Mouse (Mus musculus): ENCODE data around the gene Msl1. TPM values are rescaled to one million over a fixed set of nuclear protein-coding genes. Genes with fewer than 3 reads are reported as not detected.

Msl1 gene
- total and polyA plus RNA-seq, 2 experiments from 2014 or later, result 25.8 to 88.3 TPM

- Histone ChIP-seq H3K9me3 (ENCODE audit: low read length) (no peaks in the 10 kb centered on the region), H3K4me2 (ENCODE audit: low read depth, low read length, poor library complexity, severe bottlenecking) (no peak overlapping the region), H3K27ac (ENCODE audit: low read depth, low read length) (no peak overlapping the region), H3K36me3 (ENCODE audit: insufficient read depth, low read length) (peaks cover 56% of the 10 kb centered on the region), H3K4me3 (ENCODE audit: low read depth, low read length) (no peak overlapping the region), H3K4me1 (ENCODE audit: insufficient read depth, low read length) (no peaks in the 10 kb centered on the region), H3K27me3 (ENCODE audit: insufficient read depth, low read length) (no peaks in the 10 kb centered on the region), H3K9ac (replicated peaks; ENCODE audit: low read length, poor library complexity, severe bottlenecking) (no peak overlapping the region)
- no peak for ATAC-seq (ENCODE audit: low FRiP score)
- 80% methylated on average over 2 of the region's 2 CpGs for WGBS
- no peak for TF ChIP-seq CTCF (IDR thresholded peaks at IDR 0.05)
- DNase-seq (ENCODE audit: low spot score), result no peak
These were observed 32.6 kb downstream of the Msl1 start for GRCm38 (mm10) chr11:98827877-98828276.

DNA sequence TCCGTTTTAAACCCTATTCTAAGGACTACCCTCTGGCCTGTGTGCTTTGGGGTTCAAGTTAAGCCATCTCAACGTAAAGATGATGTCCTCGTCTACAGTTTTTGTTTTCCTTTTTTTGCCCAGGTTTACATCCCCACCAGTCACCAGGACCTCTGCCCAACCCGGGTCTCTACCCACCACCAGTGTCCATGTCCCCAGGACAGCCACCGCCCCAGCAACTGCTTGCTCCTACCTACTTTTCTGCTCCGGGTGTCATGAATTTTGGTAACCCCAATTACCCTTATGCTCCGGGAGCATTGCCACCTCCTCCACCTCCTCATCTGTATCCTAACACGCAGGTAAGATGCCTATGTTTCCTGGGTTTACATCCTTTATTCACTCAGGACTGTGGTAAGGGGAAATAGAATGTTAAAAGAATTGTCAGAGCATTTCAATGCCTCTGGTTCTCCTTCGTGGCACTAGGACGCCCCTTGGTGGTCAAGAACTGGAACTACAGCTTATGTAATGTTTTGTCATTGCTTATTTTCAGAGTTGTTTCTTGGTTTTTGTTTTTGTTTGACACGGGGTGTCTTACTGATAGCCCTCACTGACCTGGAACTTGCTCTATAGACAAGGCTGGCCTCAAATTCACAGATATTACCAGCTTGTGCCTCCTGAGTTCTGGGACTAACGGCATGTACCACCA, 33.9 kb downstream of the Msl1 start:
- peaks cover 60% of the 10 kb centered on the region for H3K36me3 ChIP-seq (ENCODE audit: insufficient read depth, low read length)
- no peak overlapping the region for H3K4me3 ChIP-seq (ENCODE audit: low read depth, low read length)
- H3K27ac ChIP-seq (ENCODE audit: low read depth, low read length), result no peak overlapping the region
- 74% methylated on average over 12 of the region's 12 CpGs for WGBS
- TF ChIP-seq CTCF (IDR thresholded peaks at IDR 0.05), result peak; percentile 81
- peak; percentile 55 for DNase-seq (ENCODE audit: low spot score)
- H3K9ac ChIP-seq (replicated peaks; ENCODE audit: low read length, poor library complexity, severe bottlenecking), result no peak overlapping the region
- ATAC-seq (ENCODE audit: low FRiP score), result no peak
- no peaks in the 10 kb centered on the region for H3K4me1 ChIP-seq (ENCODE audit: insufficient read depth, low read length)
- H3K9me3 ChIP-seq (ENCODE audit: low read length), result no peaks in the 10 kb centered on the region
- H3K27me3 ChIP-seq (ENCODE audit: insufficient read depth, low read length), result no peaks in the 10 kb centered on the region
- no peak overlapping the region for H3K4me2 ChIP-seq (ENCODE audit: low read depth, low read length, poor library complexity, severe bottlenecking)

GRCm38 (mm10) chr11:98829875-98830274, 34.6 kb downstream of the Msl1 start:
- ATAC-seq (ENCODE audit: low FRiP score) (no peak), DNase-seq (ENCODE audit: low spot score) (no peak)
- TF ChIP-seq CTCF (IDR thresholded peaks at IDR 0.05), result no peak
- Histone ChIP-seq H3K4me3 (ENCODE audit: low read depth, low read length) (no peak overlapping the region), H3K9ac (replicated peaks; ENCODE audit: low read length, poor library complexity, severe bottlenecking) (no peak overlapping the region), H3K27me3 (ENCODE audit: insufficient read depth, low read length) (no peaks in the 10 kb centered on the region), H3K9me3 (ENCODE audit: low read length) (no peaks in the 10 kb centered on the region), H3K4me2 (ENCODE audit: low read depth, low read length, poor library complexity, severe bottlenecking) (no peak overlapping the region), H3K27ac (ENCODE audit: low read depth, low read length) (no peak overlapping the region), H3K4me1 (ENCODE audit: insufficient read depth, low read length) (no peaks in the 10 kb centered on the region), H3K36me3 (ENCODE audit: insufficient read depth, low read length) (peaks cover 57% of the 10 kb centered on the region)
- 76% methylated on average over 4 of the region's 4 CpGs for WGBS

DNA sequence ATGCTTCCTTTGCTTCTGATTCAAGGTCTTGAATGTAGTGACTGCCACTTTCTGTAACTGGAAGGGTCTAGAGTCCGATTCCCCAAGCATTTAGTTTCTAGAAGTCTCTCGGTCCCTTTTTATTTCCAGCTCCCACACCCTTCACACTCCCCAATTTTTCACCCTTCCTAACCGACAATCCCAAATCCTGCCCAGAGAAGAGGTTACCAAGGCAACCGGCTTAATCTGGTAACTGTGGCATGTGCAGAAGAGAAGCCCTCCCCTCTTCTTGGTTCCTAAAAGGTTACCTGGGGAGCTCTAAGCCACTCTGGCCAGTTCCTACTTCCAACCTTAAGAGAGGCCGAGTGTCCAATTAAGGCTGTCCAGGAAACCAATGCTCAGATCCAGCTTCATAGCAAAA, 40.0 kb downstream of the Msl1 start:
- H3K36me3 ChIP-seq (ENCODE audit: insufficient read depth, low read length), result peaks cover 29% of the 10 kb centered on the region
- no peak overlapping the region for H3K9ac ChIP-seq (replicated peaks; ENCODE audit: low read length, poor library complexity, severe bottlenecking)
- H3K4me2 ChIP-seq (ENCODE audit: low read depth, low read length, poor library complexity, severe bottlenecking), result no peak overlapping the region
- no peaks in the 10 kb centered on the region for H3K27me3 ChIP-seq (ENCODE audit: insufficient read depth, low read length)
- H3K9me3 ChIP-seq (ENCODE audit: low read length), result no peaks in the 10 kb centered on the region
- H3K4me1 ChIP-seq (ENCODE audit: insufficient read depth, low read length), result peaks cover 4% of the 10 kb centered on the region
- no peak for TF ChIP-seq CTCF (IDR thresholded peaks at IDR 0.05)
- DNase-seq (ENCODE audit: low spot score) (no peak), ATAC-seq (ENCODE audit: low FRiP score) (no peak)
- 17% methylated on average over 5 of the region's 5 CpGs for WGBS
- no peak overlapping the region for H3K27ac ChIP-seq (ENCODE audit: low read depth, low read length)
- H3K4me3 ChIP-seq (ENCODE audit: low read depth, low read length), result no peak overlapping the region

- Histone ChIP-seq H3K4me2 (ENCODE audit: low read depth, low read length, poor library complexity, severe bottlenecking) (no peak overlapping the region), H3K36me3 (ENCODE audit: insufficient read depth, low read length) (peaks cover 28% of the 10 kb centered on the region), H3K9me3 (ENCODE audit: low read length) (no peaks in the 10 kb centered on the region), H3K4me1 (ENCODE audit: insufficient read depth, low read length) (peaks cover 4% of the 10 kb centered on the region), H3K27me3 (ENCODE audit: insufficient read depth, low read length) (no peaks in the 10 kb centered on the region), H3K4me3 (ENCODE audit: low read depth, low read length) (no peak overlapping the region), H3K27ac (ENCODE audit: low read depth, low read length) (0 out of 2 replicates have a peak overlapping the region, but pooled peaks have one; percentile 7), H3K9ac (replicated peaks; ENCODE audit: low read length, poor library complexity, severe bottlenecking) (no peak overlapping the region)
- WGBS, result 60% methylated on average over 3 of the region's 3 CpGs
- ATAC-seq (ENCODE audit: low FRiP score) (no peak), DNase-seq (ENCODE audit: low spot score) (no peak)
- TF ChIP-seq CTCF (IDR thresholded peaks at IDR 0.05), result no peak
These were observed 40.4 kb downstream of the Msl1 start for GRCm38 (mm10) chr11:98835725-98836124.

DNA sequence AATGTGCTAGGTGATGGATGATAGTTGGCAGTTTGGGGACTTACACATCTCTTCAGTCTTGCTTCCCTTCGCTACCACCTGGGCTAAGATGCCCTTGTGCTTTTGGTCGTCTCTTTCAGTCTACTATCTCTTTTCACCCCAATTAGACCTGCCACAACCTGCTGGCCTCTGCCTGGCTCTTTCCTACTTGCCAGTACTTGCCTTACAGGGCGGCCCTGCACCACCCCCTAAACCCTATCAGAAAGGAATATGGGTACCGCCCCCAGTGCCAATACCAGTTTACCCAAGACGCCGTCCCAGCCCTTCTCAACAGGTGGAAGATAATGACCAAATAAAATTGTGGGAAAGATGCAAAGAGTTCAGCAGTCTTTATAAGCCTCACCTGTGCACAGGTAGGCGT, 40.8 kb downstream of the Msl1 start:
- H3K4me1 ChIP-seq (ENCODE audit: insufficient read depth, low read length), result peaks cover 4% of the 10 kb centered on the region

More for the DNA sequence above, 40.8 kb downstream of the Msl1 start:
- Histone ChIP-seq H3K9ac (replicated peaks; ENCODE audit: low read length, poor library complexity, severe bottlenecking) (no peak overlapping the region; the same call in 1 of the 2 replicates), H3K36me3 (ENCODE audit: insufficient read depth, low read length) (peaks cover 28% of the 10 kb centered on the region), H3K4me3 (ENCODE audit: low read depth, low read length) (peak overlapping the region; percentile 83), H3K27ac (ENCODE audit: low read depth, low read length) (peak overlapping the region; percentile 7; the same call in 1 of the 2 replicates), H3K9me3 (ENCODE audit: low read length) (no peaks in the 10 kb centered on the region), H3K4me2 (ENCODE audit: low read depth, low read length, poor library complexity, severe bottlenecking) (peak overlapping the region; percentile 84), H3K27me3 (ENCODE audit: insufficient read depth, low read length) (no peaks in the 10 kb centered on the region)
- no peak for TF ChIP-seq CTCF (IDR thresholded peaks at IDR 0.05)
- 33% methylated on average over 7 of the region's 7 CpGs for WGBS
- DNase-seq (ENCODE audit: low spot score), result no peak
- ATAC-seq (ENCODE audit: low FRiP score), result no peak
